Mouse (Mus musculus) heart, embryonic 14.5 days (tissue): ENCODE data around the gene Alyref2. TPM values are rescaled to one million over a fixed set of nuclear protein-coding genes. Genes with fewer than 3 reads are reported as not detected.

Experiments
- ATAC-seq: fragments of 200-750 bp; cut with Nextera tagmentation; 2 replicates; pipeline ENCODE4 v1.8.0; 2017; ENCODE audit warnings: low read depth, moderate TSS enrichment; ENCODE audit not compliant: insufficient number of reproducible peaks, insufficient read depth, low FRiP score
- H3K27ac ChIP-seq, 2 experiments: fragments of 200-500 bp in 1 of 2; fragments of 300-500 bp in 1 of 2; sonication (generic) in 1 of 2; replicated peaks in 1 of 2; 2 replicates each; pipeline ENCODE4 v1.5.1; 2012 to 2014; ENCODE audit warnings: low read depth in 2 of 2, low read length in 2 of 2, control low read depth in 1 of 2, mild to moderate bottlenecking in 1 of 2, mixed read lengths in 1 of 2; ENCODE audit not compliant: control insufficient read depth in 1 of 2, insufficient read depth in 1 of 2
- H3K27me3 ChIP-seq: fragments of 300-500 bp; sonication (generic); 2 replicates; pipeline ENCODE4 v1.6.1; 2014; ENCODE audit warnings: mild to moderate bottlenecking, low read length, control low read depth; ENCODE audit not compliant: control insufficient read depth, insufficient read depth
- H3K36me3 ChIP-seq: fragments of 300-500 bp; sonication (generic); 2 replicates; pipeline ENCODE4 v1.6.1; 2014; ENCODE audit warnings: mild to moderate bottlenecking, control low read depth, low read length, mixed read lengths; ENCODE audit not compliant: control insufficient read depth, insufficient read depth
- H3K4me1 ChIP-seq, 2 experiments: fragments of 200-500 bp in 1 of 2; fragments of 300-500 bp in 1 of 2; sonication (generic) in 1 of 2; 2 replicates each; pipeline ENCODE4 v1.6.1; 2012 to 2014; ENCODE audit warnings: low read length in 2 of 2, control low read depth in 1 of 2, mixed read lengths in 1 of 2; ENCODE audit not compliant: control insufficient read depth in 2 of 2, insufficient read depth in 2 of 2
- H3K4me2 ChIP-seq: fragments of 300-500 bp; sonication (generic); 2 replicates; pipeline ENCODE4 v1.6.1; 2014; ENCODE audit warnings: mild to moderate bottlenecking, low read length
- H3K4me3 ChIP-seq, 2 experiments: fragments of 200-500 bp in 1 of 2; fragments of 300-500 bp in 1 of 2; sonication (generic) in 1 of 2; 2 replicates each; pipeline ENCODE4 v1.5.1; 2012 to 2014; ENCODE audit warnings: low read length in 2 of 2, mild to moderate bottlenecking in 2 of 2, control low read depth in 1 of 2, low read depth in 1 of 2, moderate library complexity in 1 of 2; ENCODE audit not compliant: control insufficient read depth in 1 of 2, insufficient read depth in 1 of 2
- H3K9ac ChIP-seq: fragments of 300-500 bp; sonication (generic); 2 replicates; pipeline ENCODE4 v1.6.1; 2014; ENCODE audit warnings: mild to moderate bottlenecking, low read length
- H3K9me3 ChIP-seq: fragments of 300-500 bp; sonication (generic); 2 replicates; pipeline ENCODE4 v1.6.1; 2016; ENCODE audit warnings: low read length, control low read depth; ENCODE audit not compliant: control insufficient read depth
- WGBS: fragments of 180-500 bp; shearing (Covaris S2); extraction: QIAGEN DNeasy Blood & Tissue Kit; methylation state at CpG from one replicate; pipeline ENCODE4 v1.1.7; 2014; 5-methylcytosine and 5-hydroxymethylcytosine counted together
- polyA plus RNA-seq: library from polyadenylated mRNA; unstranded; fragments of >200 nt; fragmentation: Nextera tagmentation; extraction: Ambion mirVana; gene quantifications from 2 replicates; pipeline ENCODE4 v1.2.1, GENCODE M21; 2014

Gene Alyref2
- polyA plus RNA-seq, 1 experiment from 2014 or later, result 12.9 TPM

DNA sequence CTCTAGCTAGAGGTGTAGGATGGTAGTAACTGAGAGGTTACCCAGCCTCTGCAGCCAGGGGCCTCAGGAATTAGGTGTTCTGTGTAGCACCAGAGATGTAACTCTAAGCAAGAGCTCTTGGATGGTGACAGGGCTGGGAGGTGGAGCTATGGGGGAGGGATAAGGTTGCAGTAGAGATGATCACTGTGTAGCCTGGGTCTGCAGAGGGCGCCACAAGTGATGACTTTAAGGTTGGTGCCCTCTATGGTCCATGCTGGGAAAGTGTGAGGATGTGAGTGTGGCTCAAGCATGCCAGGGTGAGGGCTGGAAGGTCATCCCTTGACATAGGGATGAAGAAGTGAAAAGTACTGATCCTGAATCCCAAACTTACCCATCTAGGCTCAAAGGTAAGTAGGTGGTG is 11.8 kb downstream of the Alyref2 start:
- ATAC-seq, result no peak
- Histone ChIP-seq H3K4me2 (no peak overlapping the region), H3K9me3 (no peaks in the 10 kb centered on the region; the same call in 1 of the 2 replicates), H3K36me3 (no peaks in the 10 kb centered on the region), H3K27me3 (no peaks in the 10 kb centered on the region), H3K27ac (no peak overlapping the region), H3K4me3 (no peak overlapping the region), H3K9ac (no peak overlapping the region), H3K4me1 (no peaks in the 10 kb centered on the region)
- WGBS, result 8% methylated on average over 1 of the region's 1 CpGs

DNA sequence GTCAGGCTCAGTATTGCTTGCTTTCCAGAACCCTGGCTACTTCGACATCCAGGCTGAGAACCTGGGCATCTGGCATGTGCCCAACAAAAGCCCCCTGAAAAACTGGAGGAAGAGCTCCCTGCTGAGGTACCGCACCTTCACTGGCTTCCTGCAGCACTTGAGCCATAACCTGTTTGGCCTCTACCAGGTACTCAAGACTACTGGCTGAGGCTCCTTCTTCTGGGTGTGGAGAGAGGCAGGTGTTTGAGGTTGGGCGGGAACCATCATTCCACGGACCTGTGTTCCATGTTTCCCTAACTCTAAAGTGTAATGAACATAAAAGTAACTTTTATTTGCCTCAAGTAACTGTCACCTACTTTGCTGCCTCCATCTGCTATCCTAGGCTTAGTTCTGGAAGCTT is 12.3 kb downstream of the Alyref2 start:
- no peak for ATAC-seq
- H3K9ac ChIP-seq, result no peak overlapping the region
- H3K36me3 ChIP-seq, result no peaks in the 10 kb centered on the region
- no peaks in the 10 kb centered on the region for H3K27me3 ChIP-seq
- no peak overlapping the region for H3K27ac ChIP-seq
- WGBS, result 83% methylated on average over 4 of the region's 4 CpGs
- no peaks in the 10 kb centered on the region for H3K9me3 ChIP-seq
- no peak overlapping the region for H3K4me2 ChIP-seq
- no peak overlapping the region for H3K4me3 ChIP-seq
- no peaks in the 10 kb centered on the region for H3K4me1 ChIP-seq

DNA sequence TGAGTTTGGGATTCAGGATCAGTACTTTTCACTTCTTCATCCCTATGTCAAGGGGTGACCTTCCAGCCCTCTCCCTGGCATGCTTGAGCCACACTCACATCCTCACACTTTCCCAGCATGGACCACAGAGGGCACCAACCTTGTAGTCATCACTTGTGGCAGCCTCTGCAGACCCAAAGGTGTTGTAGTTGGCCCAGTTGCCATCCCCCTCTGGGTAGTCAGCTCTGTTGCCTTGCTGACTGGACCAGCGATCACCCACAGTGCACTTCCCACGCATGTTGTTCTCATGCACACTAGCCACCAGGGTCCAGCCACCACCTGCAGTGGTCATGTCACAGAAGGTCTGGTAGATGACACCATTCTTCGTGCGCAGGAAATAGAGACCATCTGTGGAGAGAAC is 28.1 kb downstream of the Alyref2 start:
- H3K4me1 ChIP-seq, result no peaks in the 10 kb centered on the region
- no peak overlapping the region for H3K9ac ChIP-seq
- no peak overlapping the region for H3K27ac ChIP-seq
- 90% methylated on average over 4 of the region's 4 CpGs for WGBS
- no peak overlapping the region for H3K4me3 ChIP-seq
- no peaks in the 10 kb centered on the region for H3K27me3 ChIP-seq
- no peak overlapping the region for H3K4me2 ChIP-seq
- ATAC-seq, result no peak
- H3K36me3 ChIP-seq, result no peaks in the 10 kb centered on the region
- no peaks in the 10 kb centered on the region for H3K9me3 ChIP-seq

DNA sequence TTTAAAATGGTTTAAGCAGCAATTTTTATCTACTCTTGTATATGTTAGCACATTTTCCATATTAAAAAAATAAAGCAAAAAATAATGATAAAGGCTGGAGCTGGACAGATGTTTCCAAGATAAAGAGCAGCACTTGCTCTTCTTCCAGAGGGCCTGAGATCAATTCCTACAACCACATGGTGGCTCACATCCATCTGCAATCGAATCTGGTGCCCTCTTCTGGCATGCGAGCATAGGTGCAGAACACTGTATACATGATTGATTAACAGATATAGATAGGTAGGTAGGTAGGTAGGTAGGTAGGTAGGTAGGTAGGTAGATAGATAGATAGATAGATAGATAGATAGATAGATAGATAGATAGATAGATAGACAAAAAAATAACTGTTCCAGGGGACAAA is 29.6 kb downstream of the Alyref2 start:
- Histone ChIP-seq H3K27me3 (no peaks in the 10 kb centered on the region), H3K9ac (no peak overlapping the region), H3K4me3 (no peak overlapping the region), H3K36me3 (no peaks in the 10 kb centered on the region), H3K4me1 (no peaks in the 10 kb centered on the region), H3K4me2 (no peak overlapping the region), H3K9me3 (no peaks in the 10 kb centered on the region), H3K27ac (no peak overlapping the region)
- ATAC-seq, result no peak
- 58% methylated on average over 2 of the region's 2 CpGs for WGBS

DNA sequence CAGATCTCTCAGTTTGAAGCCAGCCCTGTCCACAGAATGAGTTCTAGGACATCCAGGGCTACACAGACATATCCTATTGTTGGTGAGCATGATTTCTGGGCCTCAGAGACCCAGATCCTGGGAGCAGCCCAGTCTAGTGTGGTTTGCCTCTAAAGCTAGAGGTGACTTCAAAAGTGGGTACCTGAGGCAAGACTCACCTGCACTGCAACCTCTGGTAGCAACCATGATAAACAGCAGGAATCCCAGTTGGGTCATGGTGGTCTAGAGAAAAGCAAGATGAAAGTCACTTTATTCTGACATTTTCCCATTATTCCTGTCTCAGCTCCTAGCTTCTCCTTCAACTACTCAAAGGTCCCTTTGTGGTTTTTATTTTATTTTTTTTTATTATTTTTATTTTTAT is 31.3 kb downstream of the Alyref2 start:
- H3K9me3 ChIP-seq, result no peaks in the 10 kb centered on the region
- no peak overlapping the region for H3K27ac ChIP-seq
- no peak overlapping the region for H3K4me3 ChIP-seq
- no peak overlapping the region for H3K9ac ChIP-seq
- no peak for ATAC-seq
- no peak overlapping the region for H3K4me2 ChIP-seq
- H3K4me1 ChIP-seq, result no peaks in the 10 kb centered on the region
- no peaks in the 10 kb centered on the region for H3K36me3 ChIP-seq
- H3K27me3 ChIP-seq, result no peaks in the 10 kb centered on the region

DNA sequence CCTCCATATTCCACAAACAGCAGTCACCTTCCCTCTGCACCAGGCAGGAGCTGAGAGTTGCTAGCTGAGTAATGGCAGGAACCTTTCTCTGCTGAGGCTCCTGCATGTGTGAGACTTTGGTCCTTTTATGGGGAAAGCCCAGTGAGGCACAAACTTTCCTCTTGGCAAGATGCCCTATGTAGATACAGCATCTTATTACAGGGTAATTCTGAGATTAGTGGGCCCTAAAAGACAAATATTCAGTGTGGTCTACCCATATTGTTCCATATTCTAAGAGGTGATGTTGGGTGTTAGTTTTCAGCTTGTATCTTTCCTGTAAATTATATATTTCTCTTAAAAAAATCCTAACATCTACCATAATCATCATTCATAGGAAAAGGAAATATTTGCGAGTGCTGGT is 31.9 kb downstream of the Alyref2 start, which contains the start of gene Itln1:
TSS of gene Itln1 (minus strand) at position 101 of the 400 bp plus-strand sequence.
- no peak within 1 kb of the TSS for H3K9ac ChIP-seq
- no peaks in the 10 kb centered on the region for H3K9me3 ChIP-seq
- H3K27me3 ChIP-seq, result no peaks in the 10 kb centered on the region
- H3K4me1 ChIP-seq, result no peaks in the 10 kb centered on the region
- WGBS, result 79% methylated on average over 1 of the region's 1 CpGs
- H3K4me2 ChIP-seq, result no peak within 1 kb of the TSS
- H3K36me3 ChIP-seq, result no peaks in the 10 kb centered on the region
- no peak within 1 kb of the TSS for H3K4me3 ChIP-seq
- ATAC-seq, result no peak
- no peak within 1 kb of the TSS for H3K27ac ChIP-seq

DNA sequence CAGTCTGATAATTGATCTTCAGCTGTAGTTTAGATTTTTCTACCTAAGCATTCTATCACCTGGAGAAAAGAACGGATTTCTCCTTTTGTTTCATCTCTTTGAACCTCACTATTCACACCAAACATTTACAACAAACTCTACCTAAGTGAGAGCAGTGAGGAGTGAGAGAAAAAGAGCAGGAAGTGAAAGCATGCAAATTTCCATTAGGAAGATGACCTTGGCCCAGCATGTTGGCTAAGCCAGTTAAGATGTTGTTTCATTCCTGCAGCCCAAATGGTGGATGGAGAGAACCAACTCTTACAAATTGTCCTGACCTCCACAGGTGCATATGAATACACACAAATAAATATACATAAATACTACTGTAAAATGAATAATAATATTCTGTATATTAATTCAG is 37.4 kb downstream of the Alyref2 start:
- H3K9me3 ChIP-seq, result no peaks in the 10 kb centered on the region
- 71% methylated on average over 1 of the region's 1 CpGs for WGBS
- no peak overlapping the region for H3K4me2 ChIP-seq
- no peaks in the 10 kb centered on the region for H3K36me3 ChIP-seq
- no peak for ATAC-seq
- no peak overlapping the region for H3K4me3 ChIP-seq
- H3K9ac ChIP-seq, result no peak overlapping the region
- H3K27me3 ChIP-seq, result no peaks in the 10 kb centered on the region
- H3K4me1 ChIP-seq, result no peaks in the 10 kb centered on the region
- H3K27ac ChIP-seq, result no peak overlapping the region

DNA sequence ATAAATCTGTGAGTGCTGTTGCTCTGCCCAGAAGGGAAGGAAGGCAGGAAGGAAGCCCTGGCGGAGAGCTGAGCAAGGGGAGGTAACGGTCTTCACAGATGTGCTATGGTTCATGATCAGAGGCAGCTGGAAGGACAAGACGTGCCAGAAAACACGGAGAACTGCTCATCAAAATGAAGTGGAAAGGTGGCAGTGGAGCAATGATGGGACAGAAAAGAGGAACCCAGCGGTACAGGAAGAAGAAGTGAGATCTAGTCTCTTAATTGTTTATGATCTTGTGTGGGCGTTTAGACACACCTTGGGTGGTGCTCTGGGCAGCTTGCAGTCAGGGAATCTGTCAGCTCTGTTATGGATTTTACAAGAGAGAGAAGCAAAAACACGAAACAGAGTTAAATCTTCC is 48.0 kb downstream of the Alyref2 start:
- H3K36me3 ChIP-seq, result no peaks in the 10 kb centered on the region
- 0 out of 2 replicates have a peak, but pooled peaks cover 2% of the 10 kb centered on the region for H3K9me3 ChIP-seq
- H3K4me1 ChIP-seq, result peaks cover 9 to 11% of the 10 kb centered on the region in 2 experiments
- no peaks in the 10 kb centered on the region for H3K27me3 ChIP-seq
- WGBS, result 89% methylated on average over 7 of the region's 7 CpGs
- H3K4me3 ChIP-seq, result no peak overlapping the region
- no peak overlapping the region for H3K4me2 ChIP-seq
- no peak overlapping the region for H3K9ac ChIP-seq
- no peak for ATAC-seq
- H3K27ac ChIP-seq, result no peak overlapping the region
